Mouse (Mus musculus) R1 (cell line): ENCODE data around the gene Dnah5.
"Not testable (repeated sequence)": the region's sequence is repeated elsewhere in the genome, so short reads cannot be mapped to it uniquely, and the experiment has no call there.

Source experiments
- DNase-seq: peaks from one replicate; pipeline ENCODE4 v3.0.0-alpha.2; 2018; ENCODE audit warnings: low read depth, low spot score

Gene Dnah5

GRCm38 (mm10) chr15:28307131-28307530 is 103.6 kb downstream of the Dnah5 start:
- no peak for DNase-seq

GRCm38 (mm10) chr15:28307884-28308283 is 104.3 kb downstream of the Dnah5 start:
- no peak for DNase-seq

GRCm38 (mm10) chr15:28310516-28310915 is 107.0 kb downstream of the Dnah5 start:
- DNase-seq: no peak

GRCm38 (mm10) chr15:28313451-28313850 is 109.9 kb downstream of the Dnah5 start:
- peak; percentile 24 for DNase-seq

- peak; percentile 52 for DNase-seq
Measured at GRCm38 (mm10) chr15:28315812-28316528, 112.4 kb downstream of the Dnah5 start.

- no peak for DNase-seq
Measured at GRCm38 (mm10) chr15:28322533-28322932, 119.0 kb downstream of the Dnah5 start.

- no peak for DNase-seq
Measured at GRCm38 (mm10) chr15:28326985-28327384, 123.4 kb downstream of the Dnah5 start.

GRCm38 (mm10) chr15:28327441-28327840 is 123.9 kb downstream of the Dnah5 start:
- no peak for DNase-seq

- peak; percentile 57 for DNase-seq
Measured at GRCm38 (mm10) chr15:28341151-28341550, 137.6 kb downstream of the Dnah5 start.

- DNase-seq: no peak
Measured at GRCm38 (mm10) chr15:28367561-28367960, 164.0 kb downstream of the Dnah5 start.

- DNase-seq: peak; percentile 10
Measured at GRCm38 (mm10) chr15:28370431-28370830, 166.9 kb downstream of the Dnah5 start.

- DNase-seq: no peak
Measured at GRCm38 (mm10) chr15:28371506-28371905, 168.0 kb downstream of the Dnah5 start.

- no peak for DNase-seq
Measured at GRCm38 (mm10) chr15:28374394-28374793, 170.8 kb downstream of the Dnah5 start.

- no peak for DNase-seq
Measured at GRCm38 (mm10) chr15:28380909-28381308, 177.4 kb downstream of the Dnah5 start.

- not testable (repeated sequence) for DNase-seq
Measured at GRCm38 (mm10) chr15:28393723-28394122, 190.2 kb downstream of the Dnah5 start.

GRCm38 (mm10) chr15:28395481-28395880 is 191.9 kb downstream of the Dnah5 start:
- no peak for DNase-seq

- peak; percentile 38 for DNase-seq
Measured at GRCm38 (mm10) chr15:28398472-28398871, 194.9 kb downstream of the Dnah5 start.

- no peak for DNase-seq
Measured at GRCm38 (mm10) chr15:28399258-28399657, 195.7 kb downstream of the Dnah5 start.

- no peak for DNase-seq
Measured at GRCm38 (mm10) chr15:28404630-28405029, 201.1 kb downstream of the Dnah5 start.

- DNase-seq: no peak
Measured at GRCm38 (mm10) chr15:28405136-28405535, 201.6 kb downstream of the Dnah5 start.

- no peak for DNase-seq
Measured at GRCm38 (mm10) chr15:28439702-28440101, 236.2 kb downstream of the Dnah5 start.

GRCm38 (mm10) chr15:28444494-28444893 is 240.9 kb downstream of the Dnah5 start:
- DNase-seq: no peak

- DNase-seq: not testable (repeated sequence)
Measured at GRCm38 (mm10) chr15:28461091-28461778, 257.7 kb downstream of the Dnah5 start.
